Mouse (Mus musculus) midbrain, embryonic 11.5 days (tissue): ENCODE results near the gene Mpv17. TPM values are rescaled to one million over a fixed set of nuclear protein-coding genes. Genes with fewer than 3 reads are reported as not detected.

Experiments used
- ATAC-seq: fragments of 200-750 bp; cut with Nextera tagmentation; 2 replicates; pipeline ENCODE4 v1.8.0; 2017; ENCODE audit warnings: moderate TSS enrichment, moderate library complexity; ENCODE audit not compliant: low FRiP score
- DNase-seq: peaks from one replicate; pipeline ENCODE4 v3.0.0; 2015; ENCODE audit warnings: low spot score; ENCODE audit errors: missing footprints
- H3K27ac ChIP-seq: fragments of 300-500 bp; sonication (generic); 2 replicates; pipeline ENCODE4 v1.5.1; 2014; ENCODE audit warnings: low read depth, low read length
- H3K27me3 ChIP-seq: fragments of 300-500 bp; sonication (generic); 2 replicates; pipeline ENCODE4 v1.6.1; 2014; ENCODE audit warnings: mild to moderate bottlenecking, low read length, moderate library complexity, mixed read lengths; ENCODE audit not compliant: control insufficient read depth, insufficient read depth
- H3K36me3 ChIP-seq: fragments of 300-500 bp; sonication (generic); 2 replicates; pipeline ENCODE4 v1.6.1; 2014; ENCODE audit warnings: mild to moderate bottlenecking, low read length, moderate library complexity, mixed read lengths; ENCODE audit not compliant: control insufficient read depth, insufficient read depth
- H3K4me1 ChIP-seq: fragments of 300-500 bp; sonication (generic); 2 replicates; pipeline ENCODE4 v1.6.1; 2014; ENCODE audit warnings: low read length; ENCODE audit not compliant: control insufficient read depth, insufficient read depth
- H3K4me2 ChIP-seq: fragments of 300-500 bp; sonication (generic); 2 replicates; pipeline ENCODE4 v1.6.1; 2014; ENCODE audit warnings: mild to moderate bottlenecking, moderate library complexity
- H3K4me3 ChIP-seq: fragments of 300-500 bp; sonication (generic); 2 replicates; pipeline ENCODE4 v1.5.1; 2014; ENCODE audit warnings: low read depth, low read length
- H3K9ac ChIP-seq: fragments of 300-500 bp; sonication (generic); 2 replicates; pipeline ENCODE4 v1.6.1; 2014; ENCODE audit warnings: low read length
- H3K9me3 ChIP-seq: fragments of 300-500 bp; sonication (generic); 2 replicates; pipeline ENCODE4 v1.6.1; 2016; ENCODE audit warnings: low read length; ENCODE audit not compliant: control insufficient read depth
- WGBS: fragments of 180-500 bp; shearing (Covaris S2); extraction: QIAGEN DNeasy Blood & Tissue Kit; methylation state at CpG from one replicate; pipeline ENCODE4 v1.1.7; 2014; 5-methylcytosine and 5-hydroxymethylcytosine counted together
- polyA plus RNA-seq: library from polyadenylated mRNA; unstranded; fragments of >200 nt; fragmentation: Nextera tagmentation; extraction: Ambion mirVana; gene quantifications from 2 replicates; pipeline ENCODE4 v1.2.1, GENCODE M21; 2014

Mpv17 gene
- 48.7 and 49.8 TPM in 2 replicates for polyA plus RNA-seq

GRCm38 (mm10) chr5:31154152-31154553 lies at the start of gene Mpv17:
Mpv17 (minus strand) TSS chr5:31154251.
- peak within 1 kb of the TSS; percentile 69 for H3K9ac ChIP-seq
- DNase-seq: peak; percentile 95
- H3K27ac ChIP-seq: no peak within 1 kb of the TSS
- H3K4me1 ChIP-seq: peaks cover 4% of the 10 kb centered on the region
- WGBS: under 1% methylated on average over 19 of the region's 19 CpGs
- ATAC-seq: peak; percentile 95
- peak within 1 kb of the TSS; percentile 86 for H3K4me2 ChIP-seq
- peaks cover 19% of the 10 kb centered on the region for H3K36me3 ChIP-seq
- peak within 1 kb of the TSS; percentile 58 for H3K4me3 ChIP-seq
- no peaks in the 10 kb centered on the region for H3K9me3 ChIP-seq
- H3K27me3 ChIP-seq: no peaks in the 10 kb centered on the region

- no peak for ATAC-seq
- Histone ChIP-seq H3K4me2 (peak overlapping the region; percentile 64), H3K9ac (peak overlapping the region; percentile 71; the same call in 1 of the 2 replicates), H3K36me3 (peaks cover 27% of the 10 kb centered on the region), H3K27me3 (no peaks in the 10 kb centered on the region), H3K4me3 (peak overlapping the region; percentile 76), H3K4me1 (peaks cover 12% of the 10 kb centered on the region), H3K27ac (peak overlapping the region; percentile 71; the same call in 1 of the 2 replicates), H3K9me3 (peaks cover 4% of the 10 kb centered on the region)
- peak; percentile 65 for DNase-seq
- WGBS: 86% methylated on average over 7 of the region's 7 CpGs
Measured at GRCm38 (mm10) chr5:31202933-31203332, 48.9 kb upstream of the Mpv17 start.

- Histone ChIP-seq H3K27ac (peak within 1 kb of the TSS; percentile 74), H3K9me3 (peaks cover 4% of the 10 kb centered on the region), H3K27me3 (no peaks in the 10 kb centered on the region), H3K4me1 (peaks cover 12% of the 10 kb centered on the region), H3K4me3 (peak within 1 kb of the TSS; percentile 76), H3K9ac (peak within 1 kb of the TSS; percentile 88), H3K36me3 (peaks cover 28% of the 10 kb centered on the region), H3K4me2 (peak within 1 kb of the TSS; percentile 64)
- under 1% methylated on average over 53 of the region's 53 CpGs for WGBS
- peak; percentile 98 for DNase-seq
- ATAC-seq: peak; percentile 97
Measured at GRCm38 (mm10) chr5:31201742-31202590, 47.9 kb upstream of the Mpv17 start, which contains the start of gene Zfp513. Zfp513 (minus strand) TSS chr5:31202303.

- no peaks in the 10 kb centered on the region for H3K27me3 ChIP-seq
- ATAC-seq (no peak), DNase-seq (peak; percentile 44)
- peaks cover 12% of the 10 kb centered on the region for H3K4me1 ChIP-seq
- peak overlapping the region; percentile 76 for H3K4me3 ChIP-seq
- H3K9ac ChIP-seq: peak overlapping the region; percentile 88
- peak overlapping the region; percentile 74 for H3K27ac ChIP-seq
- 20% methylated on average over 13 of the region's 13 CpGs for WGBS
- peaks cover 4% of the 10 kb centered on the region for H3K9me3 ChIP-seq
- peak overlapping the region; percentile 63 for H3K4me2 ChIP-seq
- peaks cover 29% of the 10 kb centered on the region for H3K36me3 ChIP-seq
Measured at GRCm38 (mm10) chr5:31201042-31201741, 47.1 kb upstream of the Mpv17 start.

GRCm38 (mm10) chr5:31200327-31200768 lies 46.3 kb upstream of the Mpv17 start:
- Histone ChIP-seq H3K27ac (no peak overlapping the region), H3K27me3 (no peaks in the 10 kb centered on the region), H3K9ac (0 out of 2 replicates have a peak overlapping the region, but pooled peaks have one; percentile 21), H3K4me1 (peaks cover 12% of the 10 kb centered on the region), H3K9me3 (peaks cover 4% of the 10 kb centered on the region), H3K4me2 (no peak overlapping the region), H3K36me3 (peaks cover 30% of the 10 kb centered on the region), H3K4me3 (0 out of 2 replicates have a peak overlapping the region, but pooled peaks have one; percentile 1)
- ATAC-seq: no peak
- 89% methylated on average over 27 of the region's 27 CpGs for WGBS
- no peak for DNase-seq

GRCm38 (mm10) chr5:31199893-31200292 lies 45.8 kb upstream of the Mpv17 start:
- no peak overlapping the region for H3K4me3 ChIP-seq
- peaks cover 12% of the 10 kb centered on the region for H3K4me1 ChIP-seq
- H3K4me2 ChIP-seq: no peak overlapping the region
- H3K36me3 ChIP-seq: peaks cover 33% of the 10 kb centered on the region
- H3K27me3 ChIP-seq: no peaks in the 10 kb centered on the region
- peak; percentile 80 for DNase-seq
- no peak for ATAC-seq
- H3K9ac ChIP-seq: no peak overlapping the region
- no peak overlapping the region for H3K27ac ChIP-seq
- peaks cover 4% of the 10 kb centered on the region for H3K9me3 ChIP-seq
- WGBS: 85% methylated on average over 9 of the region's 9 CpGs

GRCm38 (mm10) chr5:31199321-31199892 lies 45.4 kb upstream of the Mpv17 start:
- peak; percentile 74 for DNase-seq
- WGBS: 95% methylated on average over 19 of the region's 19 CpGs
- ATAC-seq: no peak

GRCm38 (mm10) chr5:31198616-31199320 lies 44.7 kb upstream of the Mpv17 start:
- no peak for ATAC-seq
- WGBS: 87% methylated on average over 5 of the region's 5 CpGs
- peaks cover 33% of the 10 kb centered on the region for H3K36me3 ChIP-seq

More at GRCm38 (mm10) chr5:31199321-31199892, 45.4 kb upstream of the Mpv17 start:
- Histone ChIP-seq H3K27me3 (no peaks in the 10 kb centered on the region), H3K4me1 (peaks cover 13% of the 10 kb centered on the region), H3K36me3 (peaks cover 33% of the 10 kb centered on the region), H3K9ac (no peak overlapping the region), H3K27ac (no peak overlapping the region), H3K9me3 (peaks cover 4% of the 10 kb centered on the region), H3K4me2 (no peak overlapping the region), H3K4me3 (no peak overlapping the region)

More at GRCm38 (mm10) chr5:31198616-31199320, 44.7 kb upstream of the Mpv17 start:
- Histone ChIP-seq H3K27ac (no peak overlapping the region), H3K27me3 (no peaks in the 10 kb centered on the region), H3K9ac (no peak overlapping the region), H3K4me3 (no peak overlapping the region), H3K4me1 (peaks cover 19% of the 10 kb centered on the region), H3K9me3 (peaks cover 4% of the 10 kb centered on the region), H3K4me2 (no peak overlapping the region)
- peak; percentile 81 for DNase-seq
